Mouse (Mus musculus) limb, embryonic 14.5 days (tissue): Measurements from ENCODE around the gene Kptn. TPM values are rescaled to one million over a fixed set of nuclear protein-coding genes. Genes with fewer than 3 reads are reported as not detected.

Source experiments
- ATAC-seq: fragments of 200-750 bp; cut with Nextera tagmentation; 2 replicates; pipeline ENCODE4 v1.8.0; 2017; ENCODE audit warnings: low read depth, moderate number of reproducible peaks, moderate TSS enrichment; ENCODE audit not compliant: low FRiP score
- DNase-seq: peaks from one replicate; pipeline ENCODE4 v3.0.0-alpha.2; 2015; ENCODE audit warnings: low spot score
- H3K27ac ChIP-seq: fragments of 300-500 bp; sonication (generic); replicated peaks from 2 replicates; pipeline ENCODE4 v1.5.1; 2014; ENCODE audit warnings: low read depth, mild to moderate bottlenecking, low read length, moderate library complexity, mixed read lengths
- H3K27me3 ChIP-seq: fragments of 300-500 bp; sonication (generic); 2 replicates; pipeline ENCODE4 v1.6.1; 2014; ENCODE audit warnings: low read length, mixed read lengths; ENCODE audit not compliant: control insufficient read depth, insufficient read depth
- H3K36me3 ChIP-seq: fragments of 300-500 bp; sonication (generic); 2 replicates; pipeline ENCODE4 v1.6.1; 2014; ENCODE audit warnings: mild to moderate bottlenecking, low read length, moderate library complexity, mixed read lengths; ENCODE audit not compliant: control insufficient read depth, insufficient read depth
- H3K4me1 ChIP-seq: fragments of 300-500 bp; sonication (generic); 2 replicates; pipeline ENCODE4 v1.6.1; 2014; ENCODE audit warnings: antibody characterized with exemption, low read length, mixed read lengths; ENCODE audit not compliant: control insufficient read depth, insufficient read depth
- H3K4me2 ChIP-seq: fragments of 300-500 bp; sonication (generic); replicated peaks from 2 replicates; pipeline ENCODE4 v1.6.1; 2014; ENCODE audit warnings: low read depth, mild to moderate bottlenecking, low read length, moderate library complexity; ENCODE audit not compliant: severe bottlenecking
- H3K4me3 ChIP-seq: fragments of 300-500 bp; sonication (generic); replicated peaks from 2 replicates; pipeline ENCODE4 v1.5.1; 2014; ENCODE audit warnings: low read length
- H3K9ac ChIP-seq: fragments of 300-500 bp; sonication (generic); 2 replicates; pipeline ENCODE4 v1.6.1; 2014; ENCODE audit warnings: mild to moderate bottlenecking, low read depth, low read length, moderate library complexity; ENCODE audit not compliant: severe bottlenecking
- H3K9me3 ChIP-seq: fragments of 300-500 bp; sonication (generic); 2 replicates; pipeline ENCODE4 v1.6.1; 2016; ENCODE audit warnings: low read length; ENCODE audit not compliant: control insufficient read depth
- POLR2A ChIP-seq: fragments of 200-500 bp; IDR thresholded peaks from 2 replicates; pipeline ENCODE4 v1.8.0; 2012; ENCODE audit warnings: inconsistent platforms, mild to moderate bottlenecking, moderate library complexity, borderline replicate concordance; ENCODE audit not compliant: insufficient read depth, insufficient read length; ENCODE audit errors: extremely low read depth
- WGBS: fragments of 180-500 bp; shearing (Covaris S2); extraction: QIAGEN DNeasy Blood & Tissue Kit; methylation state at CpG from one replicate; pipeline ENCODE4 v1.1.7; 2014; 5-methylcytosine and 5-hydroxymethylcytosine counted together
- polyA plus RNA-seq, 2 experiments: library from polyadenylated mRNA; depleted of rRNA in 1 of 2; stranded (reverse) in 1 of 2; unstranded in 1 of 2; fragments of >200 nt; fragmentation: Nextera tagmentation in 1 of 2; extraction: Ambion mirVana in 1 of 2; gene quantifications; 2 replicates each; pipeline versions ENCODE4 v1.2.1 to v1.2.3; 2012 to 2014

Kptn gene
- polyA plus RNA-seq, 2 experiments, result 28.6 to 38.0 TPM

DNA sequence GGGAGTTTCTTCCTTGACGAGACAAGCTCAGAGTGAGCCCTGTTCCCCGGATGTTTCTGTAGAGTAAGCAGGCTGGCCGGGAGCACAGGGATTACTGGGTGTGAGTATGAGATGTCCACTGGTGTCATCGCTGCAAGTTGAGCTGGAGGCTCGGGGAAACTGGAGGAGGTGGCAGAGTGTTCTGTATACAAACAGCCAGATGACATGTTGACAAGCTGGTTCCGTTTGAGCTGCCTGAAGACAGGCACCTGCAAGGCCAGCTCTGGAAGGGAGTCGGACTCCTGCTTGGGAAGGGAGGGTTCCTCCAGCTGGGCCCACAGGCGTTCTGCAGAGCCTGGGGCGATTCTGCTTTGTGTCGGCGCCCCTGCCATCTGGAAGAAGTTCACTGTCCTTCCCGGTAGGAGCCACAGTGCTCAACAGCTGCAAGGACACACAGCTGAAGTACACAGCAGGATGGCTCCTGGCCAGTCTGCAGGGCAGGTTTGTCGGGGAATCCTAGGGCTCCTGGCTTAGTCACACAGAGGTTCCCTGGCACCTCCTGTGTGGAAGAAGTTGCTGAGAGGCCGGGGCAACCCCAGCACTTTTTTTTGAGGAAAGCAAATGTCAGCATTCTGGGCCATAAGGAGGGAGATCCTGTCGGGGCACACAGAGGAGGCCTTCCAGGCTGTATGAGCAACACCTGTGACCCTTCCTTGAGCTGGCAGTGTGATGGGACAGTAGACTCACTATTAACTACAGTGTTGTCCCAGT is 17.8 kb upstream of the Kptn start:
- Histone ChIP-seq H3K4me1 (peaks cover 14% of the 10 kb centered on the region), H3K4me2 (no peak overlapping the region), H3K4me3 (no peak overlapping the region), H3K9me3 (no peaks in the 10 kb centered on the region), H3K27me3 (no peaks in the 10 kb centered on the region), H3K27ac (no peak overlapping the region), H3K9ac (no peak overlapping the region), H3K36me3 (peaks cover 26% of the 10 kb centered on the region)
- DNase-seq (no peak), ATAC-seq (no peak)
- TF ChIP-seq POLR2A, result no peak
- WGBS, result 77% methylated on average over 15 of the region's 15 CpGs

DNA sequence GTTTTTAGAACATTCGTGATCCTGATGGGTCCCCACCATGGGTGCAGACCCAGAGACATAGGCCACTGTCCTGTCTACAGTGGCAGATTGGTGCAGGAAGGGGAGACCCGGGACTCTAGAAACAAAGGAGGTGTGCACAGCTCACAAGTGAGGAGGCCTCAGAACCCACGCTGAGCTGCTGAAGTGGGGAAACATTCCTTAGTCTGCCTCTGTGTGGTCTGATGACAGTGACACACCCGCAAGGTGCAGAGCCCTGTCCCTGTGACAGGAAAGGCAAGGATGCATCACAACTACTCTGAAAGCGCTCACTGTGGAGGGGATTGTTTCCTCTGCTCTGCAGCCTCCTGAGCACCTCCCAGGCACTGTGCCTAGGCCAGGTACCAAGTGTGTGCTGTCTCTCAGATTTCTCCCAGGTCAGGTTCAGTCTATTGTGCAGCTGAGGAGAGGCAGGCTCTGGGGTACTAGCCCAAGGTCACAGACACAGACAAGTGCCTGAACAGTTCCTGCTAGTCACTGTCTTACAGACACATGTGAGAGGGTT is 16.9 kb upstream of the Kptn start:
- TF ChIP-seq POLR2A, result no peak
- H3K27me3 ChIP-seq, result no peaks in the 10 kb centered on the region
- H3K4me1 ChIP-seq, result peaks cover 12% of the 10 kb centered on the region
- no peak for DNase-seq
- H3K36me3 ChIP-seq, result peaks cover 35% of the 10 kb centered on the region
- no peak for ATAC-seq
- no peak overlapping the region for H3K4me3 ChIP-seq
- WGBS, result 89% methylated on average over 5 of the region's 5 CpGs
- no peak overlapping the region for H3K4me2 ChIP-seq
- H3K27ac ChIP-seq, result no peak overlapping the region
- H3K9ac ChIP-seq, result no peak overlapping the region
- no peaks in the 10 kb centered on the region for H3K9me3 ChIP-seq

DNA sequence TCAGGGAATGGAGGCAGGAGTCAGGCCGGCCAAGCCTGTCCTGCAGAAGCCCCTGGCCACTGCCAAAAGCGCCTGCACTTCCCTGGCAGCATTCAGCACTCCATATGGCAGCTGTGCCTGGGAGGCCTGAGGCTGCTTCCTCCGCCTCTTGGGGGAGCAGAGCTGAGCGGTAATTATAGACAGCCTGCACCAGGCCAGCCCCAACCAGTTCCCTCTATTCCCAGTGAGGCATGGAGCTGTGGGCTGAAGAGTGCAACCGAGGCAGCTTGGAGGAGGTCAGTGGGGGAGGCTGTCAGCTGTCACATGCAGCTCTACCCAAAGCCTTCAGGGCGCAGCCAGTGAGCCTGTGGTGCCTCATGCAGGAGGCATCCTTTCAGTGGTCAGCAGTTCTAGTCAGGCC is 15.9 kb upstream of the Kptn start:
- no peak overlapping the region for H3K4me2 ChIP-seq
- ATAC-seq (no peak), DNase-seq (no peak)
- H3K27me3 ChIP-seq, result no peaks in the 10 kb centered on the region
- H3K4me3 ChIP-seq, result no peak overlapping the region
- no peak for TF ChIP-seq POLR2A
- no peak overlapping the region for H3K27ac ChIP-seq
- no peak overlapping the region for H3K9ac ChIP-seq
- H3K9me3 ChIP-seq, result no peaks in the 10 kb centered on the region
- H3K36me3 ChIP-seq, result peaks cover 45% of the 10 kb centered on the region
- 63% methylated on average over 6 of the region's 6 CpGs for WGBS
- H3K4me1 ChIP-seq, result peaks cover 12% of the 10 kb centered on the region

DNA sequence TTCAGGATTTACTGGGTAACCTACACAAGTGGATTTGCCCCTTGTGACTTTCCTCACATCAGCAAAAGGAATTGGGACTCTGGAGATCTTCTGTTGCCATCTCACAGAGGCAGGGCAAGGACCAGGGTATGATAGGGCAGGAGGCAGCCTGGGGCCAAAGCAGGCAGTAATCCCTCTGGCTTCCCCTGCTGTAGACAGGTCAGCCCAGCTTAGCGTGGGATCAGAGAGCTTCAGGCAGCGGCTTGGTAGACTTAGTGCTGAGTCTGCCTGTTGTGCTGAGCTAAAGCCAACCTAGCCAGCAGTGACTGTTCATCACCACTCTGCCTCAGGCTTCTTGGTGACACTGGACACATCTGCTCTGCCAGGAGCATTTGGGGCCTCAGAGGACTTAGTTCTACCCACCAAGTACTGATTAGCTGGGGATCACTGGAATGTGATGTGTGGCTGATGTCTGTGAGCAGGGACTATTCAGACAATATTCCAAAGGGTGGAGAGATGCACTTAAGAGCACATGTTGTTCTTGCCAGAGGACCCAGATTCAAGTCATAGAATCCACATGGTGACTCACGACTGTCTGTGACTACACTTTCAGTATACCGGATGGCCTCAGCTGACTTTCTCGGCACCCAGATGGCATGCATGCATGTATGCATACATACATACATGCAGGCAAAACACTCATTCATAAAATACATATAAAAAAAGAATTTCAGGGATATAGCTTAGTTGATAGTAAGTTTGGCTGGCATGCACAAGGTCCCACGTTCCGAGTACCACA is 14.9 kb upstream of the Kptn start:
- no peak overlapping the region for H3K27ac ChIP-seq
- H3K9me3 ChIP-seq, result no peaks in the 10 kb centered on the region
- peaks cover 55% of the 10 kb centered on the region for H3K36me3 ChIP-seq
- ATAC-seq, result no peak
- no peak overlapping the region for H3K9ac ChIP-seq
- WGBS, result 90% methylated on average over 7 of the region's 7 CpGs
- H3K4me2 ChIP-seq, result no peak overlapping the region
- H3K4me1 ChIP-seq, result peaks cover 4% of the 10 kb centered on the region
- no peak overlapping the region for H3K4me3 ChIP-seq
- DNase-seq, result no peak
- no peaks in the 10 kb centered on the region for H3K27me3 ChIP-seq
- TF ChIP-seq POLR2A, result no peak

DNA sequence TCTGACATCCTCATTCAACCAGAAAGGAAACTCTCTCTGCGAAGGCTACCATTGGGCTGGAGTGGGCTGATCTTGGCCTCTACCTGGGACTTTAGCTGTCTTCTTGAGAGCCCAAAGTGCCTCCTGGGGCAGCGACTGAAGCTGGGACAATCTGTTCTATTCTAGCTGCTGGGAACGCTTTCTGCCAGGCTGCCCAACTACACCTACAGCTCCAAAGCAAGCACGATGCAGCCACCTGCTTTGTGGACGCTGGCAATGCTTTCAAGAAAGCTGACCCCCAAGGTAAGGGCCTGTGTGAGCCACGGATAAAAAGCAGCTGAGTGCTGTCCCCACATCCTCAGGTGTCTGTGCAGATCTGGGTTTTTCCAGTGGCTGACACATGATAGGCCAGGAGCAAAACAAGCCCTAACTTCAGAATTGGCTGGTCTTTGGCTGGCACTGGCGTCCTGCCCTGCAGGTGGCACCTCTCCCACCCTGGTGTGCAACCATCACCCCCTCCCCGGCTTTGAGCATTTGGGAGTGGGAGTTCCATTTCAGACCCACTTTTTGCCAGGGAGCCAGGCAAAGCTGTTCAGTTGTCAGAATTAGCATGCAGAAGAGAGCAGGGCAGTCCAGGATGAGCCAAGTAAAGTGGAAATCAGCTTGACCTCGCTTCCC is 10.7 kb upstream of the Kptn start:
- Histone ChIP-seq H3K27me3 (no peaks in the 10 kb centered on the region), H3K4me1 (no peaks in the 10 kb centered on the region), H3K4me3 (no peak overlapping the region), H3K27ac (no peak overlapping the region), H3K9me3 (no peaks in the 10 kb centered on the region), H3K9ac (no peak overlapping the region), H3K36me3 (peaks cover 81% of the 10 kb centered on the region), H3K4me2 (no peak overlapping the region)
- DNase-seq, result no peak
- 87% methylated on average over 9 of the region's 9 CpGs for WGBS
- no peak for TF ChIP-seq POLR2A
- ATAC-seq, result no peak
